Mouse (Mus musculus) neural tube, embryonic 15.5 days (tissue): ENCODE results near the gene Rbm17. TPM values are rescaled to one million over a fixed set of nuclear protein-coding genes. Genes with fewer than 3 reads are reported as not detected.
A peak's percentile ranks its signal among the peaks of the same experiment; 100 is the strongest.
"Not testable (repeated sequence)": the region's sequence is repeated elsewhere in the genome, so short reads cannot be mapped to it uniquely, and the experiment has no call there.

Experiments used
- ATAC-seq: fragments of 200-750 bp; cut with Nextera tagmentation; 2 replicates; pipeline ENCODE4 v1.8.0; 2017; ENCODE audit warnings: mild to moderate bottlenecking, moderate TSS enrichment, moderate library complexity; ENCODE audit not compliant: low FRiP score
- H3K27ac ChIP-seq: fragments of 300-500 bp; sonication (generic); replicated peaks from 2 replicates; pipeline ENCODE4 v1.5.1; 2015; ENCODE audit warnings: mild to moderate bottlenecking, inconsistent platforms
- H3K27me3 ChIP-seq: fragments of 300-500 bp; sonication (generic); replicated peaks from 2 replicates; pipeline ENCODE4 v1.6.1; 2015; ENCODE audit warnings: inconsistent platforms
- H3K36me3 ChIP-seq: fragments of 300-500 bp; sonication (generic); 2 replicates; pipeline ENCODE4 v1.6.1; 2015; ENCODE audit warnings: inconsistent platforms
- H3K4me1 ChIP-seq: fragments of 300-500 bp; sonication (generic); 2 replicates; pipeline ENCODE4 v1.6.1; 2015; ENCODE audit warnings: inconsistent platforms
- H3K4me2 ChIP-seq: fragments of 300-500 bp; sonication (generic); 2 replicates; pipeline ENCODE4 v1.6.1; 2015; ENCODE audit warnings: inconsistent platforms, mild to moderate bottlenecking, moderate library complexity
- H3K4me3 ChIP-seq: fragments of 300-500 bp; sonication (generic); replicated peaks from 2 replicates; pipeline ENCODE4 v1.5.1; 2015; ENCODE audit warnings: mild to moderate bottlenecking, inconsistent platforms
- H3K9ac ChIP-seq: fragments of 300-500 bp; sonication (generic); replicated peaks from 2 replicates; pipeline ENCODE4 v1.6.1; 2015; ENCODE audit warnings: mild to moderate bottlenecking, inconsistent platforms
- H3K9me3 ChIP-seq: fragments of 300-500 bp; sonication (generic); replicated peaks from 2 replicates; pipeline ENCODE4 v1.6.1; 2016; ENCODE audit warnings: inconsistent platforms
- WGBS: fragments of 180-500 bp; shearing (Covaris S2); methylation state at CpG from one replicate; pipeline ENCODE4 v1.1.7; 2015; ENCODE audit warnings: mixed read lengths; 5-methylcytosine and 5-hydroxymethylcytosine counted together
- polyA plus RNA-seq: library from polyadenylated mRNA; unstranded; fragments of >200 nt; fragmentation: Nextera tagmentation; extraction: Ambion mirVana; gene quantifications from 2 replicates; pipeline ENCODE4 v1.2.1, GENCODE M21; 2015

The Rbm17 gene
- polyA plus RNA-seq, 1 experiment from 2014 or later: 127 TPM

DNA sequence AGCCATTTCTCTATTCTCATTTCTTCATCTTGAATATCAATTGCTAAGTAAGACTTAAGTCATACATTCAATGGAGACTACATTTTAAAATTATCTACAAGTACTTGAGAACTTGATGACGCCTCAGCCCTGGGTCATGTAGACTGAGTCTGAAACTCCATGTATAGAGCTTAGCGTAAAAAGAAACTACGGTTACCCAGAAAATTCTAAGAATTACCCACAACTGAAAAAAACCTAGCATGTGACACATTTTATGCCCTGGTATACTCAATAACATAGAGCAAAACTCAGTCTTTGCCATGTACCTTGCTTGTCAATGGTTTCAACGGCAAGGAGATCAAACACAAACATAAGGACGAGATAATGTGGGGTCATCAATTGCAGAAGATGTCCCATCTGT, 21.9 kb upstream of the Rbm17 start, which contains the start of gene Gm17490:
Gene Gm17490 (minus strand): TSS at position 375 of the 400 bp plus-strand sequence.
- no peak within 1 kb of the TSS for H3K9ac ChIP-seq
- no peak within 1 kb of the TSS for H3K4me2 ChIP-seq
- no peak within 1 kb of the TSS for H3K4me3 ChIP-seq
- 95% methylated on average over 5 of the region's 5 CpGs for WGBS
- no peak for ATAC-seq
- H3K27ac ChIP-seq: no peak within 1 kb of the TSS
- H3K9me3 ChIP-seq: no peaks in the 10 kb centered on the region
- no peaks in the 10 kb centered on the region for H3K4me1 ChIP-seq
- no peaks in the 10 kb centered on the region for H3K36me3 ChIP-seq
- H3K27me3 ChIP-seq: no peaks in the 10 kb centered on the region

DNA sequence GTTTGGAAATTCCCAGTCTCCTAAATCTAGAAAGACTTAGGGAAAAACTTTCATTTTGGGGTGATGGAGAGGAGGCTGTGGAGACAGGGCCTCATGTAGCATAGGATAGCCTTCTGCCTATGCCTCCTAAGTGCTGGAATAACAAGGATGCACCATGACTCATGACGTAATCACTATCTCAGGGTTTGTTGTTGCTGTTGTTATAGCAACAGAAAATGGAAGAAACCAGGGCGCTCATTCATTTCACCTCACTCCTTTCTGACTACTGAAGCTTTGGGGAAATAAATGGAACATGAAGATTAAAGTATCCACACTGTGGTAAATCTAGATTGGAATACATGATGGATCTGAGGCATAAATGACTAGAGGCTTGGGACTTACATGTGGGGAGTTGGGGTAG, 19.8 kb upstream of the Rbm17 start:
- H3K27me3 ChIP-seq: no peaks in the 10 kb centered on the region
- H3K4me3 ChIP-seq: no peak overlapping the region
- H3K4me2 ChIP-seq: no peak overlapping the region
- H3K4me1 ChIP-seq: no peaks in the 10 kb centered on the region
- no peak for ATAC-seq
- H3K36me3 ChIP-seq: no peaks in the 10 kb centered on the region
- no peaks in the 10 kb centered on the region for H3K9me3 ChIP-seq
- WGBS: 94% methylated on average over 2 of the region's 2 CpGs
- no peak overlapping the region for H3K9ac ChIP-seq
- no peak overlapping the region for H3K27ac ChIP-seq

DNA sequence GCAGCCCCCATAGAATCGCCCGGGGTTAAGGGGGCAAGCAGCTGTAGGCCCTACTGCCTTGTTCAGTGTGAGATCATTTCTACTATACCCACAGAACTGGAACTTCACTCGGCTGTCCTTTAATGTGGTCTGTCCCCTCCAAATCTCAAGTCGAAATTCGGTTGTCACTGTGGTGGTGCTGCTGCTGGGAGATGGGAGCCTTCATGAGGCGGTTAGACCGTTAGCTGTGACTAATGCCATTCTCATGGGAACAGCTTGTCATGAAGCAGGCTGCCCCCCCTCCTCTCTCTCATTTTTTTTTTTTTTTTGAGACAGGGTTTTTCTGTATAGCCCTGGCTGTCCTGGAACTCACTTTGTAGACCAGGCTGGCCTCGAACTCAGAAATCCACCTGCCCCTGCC, 19.2 kb upstream of the Rbm17 start:
- H3K4me3 ChIP-seq: no peak overlapping the region
- no peak overlapping the region for H3K9ac ChIP-seq
- WGBS: 90% methylated on average over 8 of the region's 8 CpGs
- H3K9me3 ChIP-seq: no peaks in the 10 kb centered on the region
- H3K36me3 ChIP-seq: no peaks in the 10 kb centered on the region
- H3K27ac ChIP-seq: no peak overlapping the region
- no peaks in the 10 kb centered on the region for H3K4me1 ChIP-seq
- H3K27me3 ChIP-seq: no peaks in the 10 kb centered on the region
- H3K4me2 ChIP-seq: no peak overlapping the region
- no peak for ATAC-seq

DNA sequence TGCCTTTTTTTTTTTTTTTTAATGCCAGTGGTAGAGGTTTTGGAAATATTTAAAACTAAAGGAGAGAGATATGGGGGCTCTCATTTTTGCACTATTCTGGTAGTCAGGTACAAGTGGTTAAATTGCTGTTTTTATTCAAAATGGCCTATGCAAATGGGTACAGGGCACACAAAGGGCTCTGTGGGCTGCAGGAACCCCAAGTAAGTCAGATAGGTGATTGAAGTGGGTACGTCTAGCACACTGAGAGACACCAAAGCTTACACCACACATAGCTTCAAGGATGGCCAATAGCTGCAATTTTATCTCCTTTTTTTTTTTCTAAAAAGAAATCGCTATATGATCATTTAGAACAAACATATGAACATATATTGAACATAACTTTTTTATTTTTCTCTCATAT, 15.6 kb upstream of the Rbm17 start:
- H3K9me3 ChIP-seq: no peaks in the 10 kb centered on the region
- no peak overlapping the region for H3K27ac ChIP-seq
- no peak overlapping the region for H3K9ac ChIP-seq
- no peaks in the 10 kb centered on the region for H3K36me3 ChIP-seq
- no peak for ATAC-seq
- no peaks in the 10 kb centered on the region for H3K4me1 ChIP-seq
- WGBS: 75% methylated on average over 2 of the region's 2 CpGs
- H3K27me3 ChIP-seq: no peaks in the 10 kb centered on the region
- no peak overlapping the region for H3K4me3 ChIP-seq
- H3K4me2 ChIP-seq: no peak overlapping the region

DNA sequence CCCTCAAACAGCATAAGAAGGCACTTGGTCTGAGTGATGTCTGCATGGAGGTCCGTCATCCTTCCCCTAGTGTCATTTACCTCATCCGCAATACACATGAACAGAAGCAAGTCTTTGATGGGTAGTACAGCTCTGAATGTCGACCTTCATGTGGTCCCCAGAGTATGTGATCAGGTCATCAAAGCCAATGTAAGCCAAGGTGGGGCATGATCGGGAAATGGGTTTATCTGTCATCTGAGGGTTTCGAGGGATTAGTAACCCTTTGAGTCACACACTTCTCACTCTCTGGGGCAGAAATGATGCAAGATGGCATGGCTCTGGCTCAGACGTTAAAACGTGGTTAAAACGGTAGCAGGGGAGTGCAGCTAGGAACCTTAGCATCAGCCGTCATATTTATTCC, 12.9 kb upstream of the Rbm17 start:
- Histone ChIP-seq H3K27me3 (no peaks in the 10 kb centered on the region), H3K4me3 (no peak overlapping the region), H3K4me2 (no peak overlapping the region), H3K9me3 (no peaks in the 10 kb centered on the region), H3K36me3 (no peaks in the 10 kb centered on the region), H3K4me1 (no peaks in the 10 kb centered on the region), H3K27ac (no peak overlapping the region), H3K9ac (no peak overlapping the region)
- WGBS: 94% methylated on average over 9 of the region's 9 CpGs
- no peak for ATAC-seq

DNA sequence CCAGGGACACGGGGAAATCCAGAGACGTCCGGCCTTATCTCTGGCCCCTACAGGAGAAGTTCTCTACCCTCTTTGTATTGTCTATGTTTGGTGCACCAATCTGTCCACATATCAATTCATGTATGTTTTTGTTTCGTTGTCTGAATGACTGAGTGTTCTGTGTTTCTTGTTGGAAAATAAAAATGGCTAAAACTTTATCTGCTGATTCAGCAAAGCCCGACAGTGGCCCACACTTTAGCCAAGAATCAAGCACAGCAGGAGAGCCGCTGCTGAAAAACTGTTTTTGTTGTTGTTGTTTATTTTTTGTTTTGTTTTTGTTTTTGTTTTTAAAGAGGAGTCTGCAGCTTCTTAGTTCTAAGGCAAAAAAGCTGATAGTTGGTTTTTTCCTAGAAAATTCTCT, 9.0 kb upstream of the Rbm17 start:
- H3K27ac ChIP-seq, H3K9ac ChIP-seq, ATAC-seq, H3K27me3 ChIP-seq, H3K36me3 ChIP-seq, H3K9me3 ChIP-seq, H3K4me3 ChIP-seq, H3K4me1 ChIP-seq, H3K4me2 ChIP-seq: not testable (repeated sequence)
- 91% methylated on average over 6 of the region's 6 CpGs for WGBS

DNA sequence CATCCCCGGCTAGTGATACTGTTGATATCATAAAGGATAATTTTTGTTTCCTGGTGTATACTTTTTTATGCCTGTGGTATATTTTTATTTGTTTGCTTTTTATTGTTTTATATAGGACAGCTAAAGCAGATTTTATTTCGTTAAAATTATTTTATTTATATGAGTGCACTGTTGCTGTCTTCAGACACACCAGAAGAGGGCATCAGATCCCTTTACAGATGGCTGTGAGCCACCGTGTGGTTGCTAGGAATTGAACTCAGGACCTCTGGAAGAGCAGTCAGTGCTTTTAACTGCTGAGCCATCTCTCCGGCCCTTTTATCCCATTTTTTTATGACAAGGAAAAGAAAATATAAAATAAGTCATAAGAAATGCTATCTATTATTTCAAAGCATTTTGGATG, 2.8 kb upstream of the Rbm17 start:
- H3K27me3 ChIP-seq, H3K4me2 ChIP-seq, H3K27ac ChIP-seq, H3K4me3 ChIP-seq, H3K4me1 ChIP-seq, ATAC-seq, H3K9ac ChIP-seq, H3K36me3 ChIP-seq, H3K9me3 ChIP-seq: not testable (repeated sequence)
- WGBS: 81% methylated on average over 4 of the region's 4 CpGs

DNA sequence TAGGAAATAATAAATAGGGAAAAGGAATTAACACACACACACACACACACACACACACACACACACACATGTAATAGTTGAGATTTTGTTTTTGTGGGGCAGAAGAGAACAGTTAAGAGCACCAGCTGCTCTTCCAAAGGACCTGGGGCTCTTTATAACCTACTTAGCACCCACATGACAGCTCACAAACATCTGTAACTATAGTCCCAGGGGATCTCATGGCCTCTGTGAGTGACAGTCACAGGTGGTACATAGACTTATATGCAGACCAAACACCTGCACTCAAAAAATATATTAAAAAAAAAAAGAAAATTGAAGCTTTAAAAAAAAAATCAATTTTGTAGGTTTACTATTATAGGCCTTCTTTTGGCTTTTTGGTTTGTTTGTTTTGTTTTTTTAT, 958 bp upstream of the Rbm17 start:
- Histone ChIP-seq H3K9ac (no peak overlapping the region), H3K4me1 (peaks cover 22% of the 10 kb centered on the region), H3K27ac (no peak overlapping the region), H3K27me3 (no peaks in the 10 kb centered on the region), H3K9me3 (no peaks in the 10 kb centered on the region), H3K4me2 (no peak overlapping the region), H3K36me3 (peaks cover 9% of the 10 kb centered on the region), H3K4me3 (no peak overlapping the region)
- ATAC-seq: no peak

DNA sequence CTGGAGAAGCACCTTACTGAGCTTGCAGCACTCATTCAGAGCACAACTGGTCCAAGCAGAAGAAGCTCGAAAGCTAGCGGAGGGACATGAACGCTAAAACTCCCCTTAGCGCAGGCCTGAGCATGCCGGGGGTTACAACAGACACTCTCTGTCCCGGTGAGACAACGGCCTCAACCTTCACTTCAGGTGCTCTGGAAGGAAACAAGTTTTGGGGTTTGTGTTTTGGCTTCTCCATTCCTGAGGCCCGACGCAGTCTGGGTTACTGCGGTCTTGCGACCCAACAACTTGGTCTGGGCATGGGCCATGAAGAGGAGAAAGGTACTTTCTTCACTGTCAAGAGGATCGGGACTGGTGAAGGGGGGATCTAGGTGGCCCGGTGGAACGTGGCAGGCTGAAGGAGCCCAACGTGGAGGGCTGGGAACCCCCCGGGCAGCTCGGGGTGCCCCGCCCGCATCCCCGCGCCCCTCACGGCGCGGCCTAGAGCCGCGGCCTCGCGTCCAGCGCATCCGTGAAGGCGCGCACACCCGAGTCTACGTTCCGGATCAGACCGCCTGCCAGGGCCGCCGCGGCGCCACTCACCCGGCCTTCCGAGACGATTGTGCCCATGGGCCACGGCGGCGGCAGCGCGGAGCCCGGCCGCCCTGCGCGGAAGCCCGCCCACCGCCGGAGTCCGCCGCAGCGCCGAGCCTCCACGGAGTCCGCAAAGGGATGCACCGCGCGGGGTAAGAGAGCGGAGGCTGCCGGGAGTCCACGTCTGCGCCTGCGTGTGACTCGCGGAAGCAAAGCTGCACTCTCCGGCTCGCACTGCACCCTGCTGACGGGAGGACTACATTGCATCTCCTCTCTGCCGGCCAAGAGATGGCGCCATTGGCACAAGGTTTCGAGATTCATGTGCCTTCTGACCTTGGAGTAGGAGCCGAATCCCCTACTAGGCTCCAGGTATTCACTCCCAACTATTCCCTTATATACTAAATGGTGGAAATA, 1.2 kb downstream of the Rbm17 start:
- Histone ChIP-seq H3K9ac (peak overlapping the region; percentile 94), H3K9me3 (no peaks in the 10 kb centered on the region), H3K4me1 (peaks cover 22% of the 10 kb centered on the region), H3K4me2 (peak overlapping the region; percentile 91), H3K27ac (peak overlapping the region; percentile 77; the same call in 1 of the 2 replicates), H3K36me3 (peaks cover 28% of the 10 kb centered on the region), H3K4me3 (peak overlapping the region; percentile 81), H3K27me3 (no peaks in the 10 kb centered on the region)
- WGBS: 1% methylated on average over 54 of the region's 78 CpGs
- ATAC-seq: peak; percentile 100

DNA sequence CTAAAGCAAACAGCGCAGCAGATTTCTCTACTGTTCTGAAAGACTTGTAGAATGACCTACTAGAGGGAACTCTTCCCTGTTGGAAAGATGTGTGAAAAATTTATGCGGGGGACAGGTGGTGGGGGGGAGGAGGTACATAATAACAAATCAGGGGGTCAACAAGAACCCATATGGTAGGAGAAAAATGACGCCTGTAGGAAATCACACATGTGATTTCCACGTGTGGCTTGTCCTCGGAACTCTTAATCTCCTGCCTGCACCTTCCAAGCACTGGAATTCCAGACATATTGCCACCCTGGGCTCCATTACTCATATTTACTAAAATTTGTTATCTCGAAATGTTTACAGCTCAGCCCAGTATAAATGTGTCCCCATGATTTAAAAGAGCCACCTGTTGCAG, 2.2 kb downstream of the Rbm17 start:
- Histone ChIP-seq H3K9ac (peak overlapping the region; percentile 94), H3K27me3 (no peaks in the 10 kb centered on the region), H3K36me3 (peaks cover 38% of the 10 kb centered on the region), H3K4me2 (peak overlapping the region; percentile 91), H3K4me3 (peak overlapping the region; percentile 81), H3K27ac (no peak overlapping the region), H3K4me1 (peaks cover 22% of the 10 kb centered on the region), H3K9me3 (no peaks in the 10 kb centered on the region)
- WGBS: 84% methylated on average over 6 of the region's 6 CpGs
- no peak for ATAC-seq

DNA sequence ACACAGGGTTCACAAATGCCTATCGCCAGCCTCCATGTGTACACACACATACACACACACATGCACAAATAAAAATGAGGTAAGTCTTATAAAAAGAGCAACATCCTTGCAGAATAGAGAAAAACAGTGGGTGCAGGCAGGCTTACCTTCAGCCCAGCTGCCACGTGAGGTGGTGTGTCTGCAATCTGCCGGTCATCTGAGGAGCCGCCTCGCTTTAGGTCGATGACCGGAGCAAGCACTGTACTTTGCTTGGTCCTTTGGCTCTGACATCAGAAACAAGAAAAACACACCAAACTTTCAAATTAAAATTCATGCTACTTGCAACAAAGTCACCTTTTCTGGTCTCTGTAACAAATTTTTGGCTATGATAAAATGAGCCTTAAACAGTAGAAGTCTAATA, 6.0 kb downstream of the Rbm17 start:
- Histone ChIP-seq H3K4me2 (no peak overlapping the region), H3K9me3 (no peaks in the 10 kb centered on the region), H3K4me3 (no peak overlapping the region), H3K27ac (no peak overlapping the region), H3K27me3 (no peaks in the 10 kb centered on the region), H3K4me1 (peaks cover 19% of the 10 kb centered on the region), H3K9ac (no peak overlapping the region), H3K36me3 (peaks cover 68% of the 10 kb centered on the region)
- WGBS: 98% methylated on average over 7 of the region's 7 CpGs
- ATAC-seq: no peak

DNA sequence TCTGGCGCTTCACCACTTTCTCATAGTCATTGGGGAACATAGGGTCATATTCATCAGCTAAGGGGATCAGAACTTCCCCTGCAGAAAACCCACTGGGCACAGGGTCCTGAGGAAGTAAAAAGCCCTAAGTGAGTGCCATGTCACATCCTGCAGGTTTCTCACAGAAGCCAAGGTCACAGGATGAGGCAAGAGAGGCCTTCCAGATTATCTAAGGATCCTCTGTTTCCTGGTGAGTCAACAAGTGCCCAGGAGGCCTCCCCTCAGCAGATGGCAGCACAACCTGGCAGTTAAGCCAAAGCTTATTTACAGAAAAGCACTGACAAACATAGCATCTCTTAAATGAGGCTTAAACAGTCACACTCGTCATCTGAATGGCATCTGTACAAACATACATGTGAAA, 7.3 kb downstream of the Rbm17 start:
- H3K9me3 ChIP-seq: no peaks in the 10 kb centered on the region
- WGBS: 86% methylated on average over 2 of the region's 2 CpGs
- no peak overlapping the region for H3K4me3 ChIP-seq
- H3K36me3 ChIP-seq: peaks cover 80% of the 10 kb centered on the region
- H3K9ac ChIP-seq: no peak overlapping the region
- H3K27ac ChIP-seq: no peak overlapping the region
- H3K27me3 ChIP-seq: no peaks in the 10 kb centered on the region
- H3K4me2 ChIP-seq: no peak overlapping the region
- peaks cover 12% of the 10 kb centered on the region for H3K4me1 ChIP-seq
- no peak for ATAC-seq
